Mouse (Mus musculus): ENCODE results near the gene Tnfsf11. TPM values are rescaled to one million over a fixed set of nuclear protein-coding genes. Genes with fewer than 3 reads are reported as not detected.

Gene Tnfsf11
- polyA plus RNA-seq (2017; shearing (Covaris generic)), result 19.7 TPM

DNA sequence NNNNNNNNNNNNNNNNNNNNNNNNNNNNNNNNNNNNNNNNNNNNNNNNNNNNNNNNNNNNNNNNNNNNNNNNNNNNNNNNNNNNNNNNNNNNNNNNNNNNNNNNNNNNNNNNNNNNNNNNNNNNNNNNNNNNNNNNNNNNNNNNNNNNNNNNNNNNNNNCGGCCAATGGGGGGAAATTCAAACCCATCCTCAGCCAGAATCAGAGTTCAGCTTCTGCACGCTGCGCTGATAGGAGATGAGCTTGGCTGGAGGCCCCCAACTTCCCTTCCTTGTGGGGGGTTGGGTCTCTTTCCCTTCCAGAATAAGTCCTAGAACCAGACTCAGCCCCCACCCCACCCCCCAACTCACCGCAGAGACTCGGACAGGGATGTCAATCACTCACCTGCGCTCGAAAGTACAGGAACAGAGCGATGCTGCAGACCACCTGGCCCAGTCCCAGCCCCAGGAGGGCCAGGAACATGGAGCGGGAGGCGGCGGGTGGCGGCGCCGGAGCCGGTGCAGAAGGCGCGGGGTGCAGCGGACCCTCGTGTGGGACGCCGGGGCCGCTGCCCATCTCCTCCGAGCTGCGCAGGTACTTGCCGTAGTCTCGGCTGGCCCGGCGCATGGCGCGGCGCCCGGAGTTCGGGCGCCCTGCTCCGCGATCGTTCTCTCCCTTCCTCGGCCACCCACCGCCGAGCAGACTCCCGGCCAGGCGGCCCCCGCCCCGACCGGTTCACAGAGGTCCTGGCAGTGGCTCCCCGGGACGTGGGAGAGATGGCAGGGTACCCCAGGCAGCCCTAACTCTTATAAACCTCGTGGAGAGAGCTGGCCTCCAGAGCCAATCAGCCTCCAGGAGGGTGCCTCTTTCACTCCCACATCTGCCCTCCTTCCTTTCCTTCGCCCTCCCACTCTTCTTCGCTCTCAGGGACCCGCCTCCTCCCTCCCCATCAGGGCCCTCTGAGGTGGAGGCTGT lies at the start of gene Tnfsf11:
Gene Tnfsf11, minus strand, starts transcription at position 758 of the 952 bp plus-strand sequence.

Other genes with a start within 250 kb of the Tnfsf11 start
- not detected for gene Fam216b, start 219.0 kb downstream of the Tnfsf11 start, polyA plus RNA-seq (2017; shearing (Covaris generic))
- gene Akap11, start 228.8 kb upstream of the Tnfsf11 start, polyA plus RNA-seq (2017; shearing (Covaris generic)), result 15.1 TPM